Mouse (Mus musculus) CD4-positive, CD25-positive, alpha-beta regulatory T cell, adult 2 months (primary cell): Measurements from ENCODE around the gene Hist2h2aa2.

ENCODE experiments used
- DNase-seq: peaks from one replicate; pipeline ENCODE4 v3.0.0-alpha.2; 2012; ENCODE audit warnings: low read depth, low spot score

The Hist2h2aa2 gene

DNA sequence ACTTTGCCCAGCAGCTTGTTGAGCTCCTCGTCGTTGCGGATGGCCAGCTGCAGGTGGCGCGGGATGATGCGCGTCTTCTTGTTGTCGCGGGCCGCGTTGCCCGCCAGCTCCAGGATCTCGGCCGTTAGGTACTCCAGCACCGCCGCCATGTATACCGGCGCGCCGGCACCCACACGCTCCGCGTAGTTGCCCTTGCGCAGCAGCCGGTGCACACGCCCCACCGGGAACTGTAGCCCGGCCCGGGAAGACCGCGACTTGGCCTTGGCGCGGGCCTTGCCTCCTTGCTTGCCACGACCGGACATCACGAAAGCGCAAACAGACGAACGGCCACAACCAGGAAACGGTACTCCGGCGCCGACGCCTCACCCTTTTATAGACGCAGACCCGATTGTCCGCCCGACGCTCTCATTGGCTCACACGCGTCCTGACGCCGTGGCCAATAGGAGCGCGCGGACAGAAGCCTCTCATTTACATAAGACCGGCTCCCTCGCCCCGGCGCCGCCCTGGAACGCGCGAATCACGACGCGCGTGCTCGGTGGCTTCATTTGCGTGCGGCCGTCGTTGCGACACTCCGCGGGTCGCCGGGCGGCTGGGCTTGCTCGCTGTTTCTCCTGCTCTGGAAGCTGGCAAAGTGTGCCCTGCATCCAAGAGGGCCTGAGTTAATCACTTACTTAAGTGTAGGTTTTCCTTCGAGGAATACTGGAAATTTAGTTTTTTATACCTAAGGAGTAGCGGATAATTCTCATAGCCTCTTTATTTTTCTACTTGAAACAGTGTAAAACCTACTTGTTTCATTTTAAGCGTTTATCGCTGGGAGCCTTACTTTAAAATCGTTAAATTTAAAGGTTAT lies at the start of gene Hist2h2aa2:
Gene Hist2h2aa2 (minus strand): TSS at position 328 of the 850 bp plus-strand sequence.
- DNase-seq: peak; percentile 71

DNA sequence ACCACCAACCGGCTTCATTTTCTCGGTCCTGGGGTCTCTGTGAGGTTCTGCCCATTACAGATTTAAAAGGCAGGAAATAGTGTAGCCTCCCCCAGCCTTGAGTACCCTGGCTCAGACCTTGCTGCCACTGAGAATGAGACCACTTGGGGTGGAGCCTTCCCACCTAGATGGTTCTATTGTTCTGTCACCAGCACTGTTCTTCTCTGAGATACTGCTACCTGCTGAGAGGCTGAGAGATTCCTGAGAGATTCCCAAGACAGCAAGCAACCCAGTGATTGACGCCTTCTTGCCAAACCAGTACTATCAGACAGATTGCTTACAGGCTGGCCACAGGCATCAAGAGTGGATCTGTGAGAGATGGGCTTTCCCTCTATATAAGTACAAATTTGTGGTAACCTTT lies 49.1 kb upstream of the Hist2h2aa2 start:
- DNase-seq: no peak

DNA sequence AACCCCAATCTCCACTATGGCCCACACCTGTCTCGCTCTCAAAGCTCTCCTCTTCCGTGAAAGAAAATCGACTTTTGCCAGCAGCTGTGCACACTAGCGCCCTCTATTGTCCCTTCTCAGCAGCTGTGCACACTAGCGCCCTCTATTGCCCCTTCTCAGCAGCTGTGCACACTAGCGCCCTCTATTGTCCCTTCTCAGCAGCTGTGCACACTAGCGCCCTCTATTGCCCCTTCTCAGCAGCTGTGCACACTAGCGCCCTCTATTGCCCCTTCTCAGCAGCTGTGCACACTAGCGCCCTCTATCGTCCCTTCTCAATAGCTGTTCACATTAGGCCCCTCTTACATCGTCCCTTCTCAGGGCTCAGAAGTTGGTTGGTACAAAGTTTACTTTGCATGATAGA lies 47.3 kb upstream of the Hist2h2aa2 start:
- peak; percentile 34 for DNase-seq

DNA sequence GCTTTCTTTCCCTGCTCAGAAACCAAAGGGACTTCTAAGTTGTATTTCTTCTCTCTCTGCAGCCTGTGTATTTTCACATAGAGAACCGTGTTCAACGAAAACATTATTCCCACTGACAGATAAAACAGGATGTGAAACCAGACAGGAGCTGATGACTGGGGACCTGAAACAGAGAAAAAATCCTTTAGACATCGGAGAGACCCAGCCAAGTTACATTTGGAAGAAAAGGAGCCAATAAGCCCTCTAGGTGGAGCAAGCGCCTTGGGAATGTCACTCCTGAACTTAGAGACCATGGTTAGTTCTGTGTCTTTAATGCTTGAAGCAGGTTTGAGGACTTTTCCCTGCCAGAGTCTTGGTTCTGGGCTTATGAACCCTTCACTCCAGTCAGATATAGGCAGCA lies 44.4 kb upstream of the Hist2h2aa2 start:
- no peak for DNase-seq

DNA sequence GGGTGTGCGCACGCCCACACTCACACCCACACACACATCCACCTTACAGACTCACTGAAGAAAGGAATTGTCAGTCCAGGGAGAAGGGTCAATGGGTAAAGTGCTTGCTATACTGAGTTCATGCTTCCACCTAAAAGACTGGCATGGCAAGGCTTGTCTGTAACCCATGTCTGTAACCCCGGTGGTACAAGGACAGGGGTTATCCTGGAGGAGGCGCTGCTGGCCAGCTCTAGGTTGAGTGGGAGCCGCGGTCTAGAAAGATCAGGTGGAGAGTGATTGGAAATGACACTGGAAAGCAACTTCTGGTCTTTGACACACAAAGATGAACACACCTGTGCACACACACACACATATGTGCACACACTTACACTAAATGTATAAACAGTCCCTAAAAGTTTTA lies 40.6 kb upstream of the Hist2h2aa2 start:
- DNase-seq: no peak

GRCm38 (mm10) chr3:96277800-96278624 lies 37.9 kb upstream of the Hist2h2aa2 start:
- DNase-seq: peak; percentile 97

GRCm38 (mm10) chr3:96277428-96277799 lies 37.3 kb upstream of the Hist2h2aa2 start:
- DNase-seq: peak; percentile 80

- DNase-seq: peak; percentile 79
Observed at GRCm38 (mm10) chr3:96273591-96274465, 33.8 kb upstream of the Hist2h2aa2 start.

GRCm38 (mm10) chr3:96269511-96270474 lies 29.7 kb upstream of the Hist2h2aa2 start, which contains the start of gene Hist2h2bb:
TSS of gene Hist2h2bb (plus strand) at chr3:96269752.
- DNase-seq: peak; percentile 95

DNA sequence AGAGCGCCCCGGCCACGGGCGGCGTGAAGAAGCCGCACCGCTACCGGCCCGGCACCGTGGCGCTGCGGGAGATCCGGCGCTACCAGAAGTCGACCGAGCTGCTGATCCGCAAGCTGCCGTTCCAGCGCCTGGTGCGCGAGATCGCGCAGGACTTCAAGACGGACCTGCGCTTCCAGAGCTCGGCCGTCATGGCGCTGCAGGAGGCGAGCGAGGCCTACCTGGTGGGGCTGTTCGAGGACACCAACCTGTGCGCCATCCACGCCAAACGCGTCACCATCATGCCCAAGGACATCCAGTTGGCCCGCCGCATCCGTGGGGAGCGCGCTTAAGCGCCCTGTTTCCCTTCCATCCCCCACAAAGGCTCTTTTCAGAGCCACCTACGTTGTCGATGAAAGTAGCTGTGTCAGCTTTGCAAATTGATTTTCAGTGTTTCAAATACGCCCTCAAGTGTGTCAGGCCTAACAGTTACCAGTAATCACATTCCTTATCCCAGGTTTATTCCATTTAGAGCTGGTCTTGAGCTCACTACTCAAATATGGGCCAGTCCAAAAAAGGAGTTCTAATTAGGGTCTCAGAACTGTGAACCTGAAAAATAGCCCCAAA lies 28.8 kb upstream of the Hist2h2aa2 start:
- DNase-seq: peak; percentile 66

DNA sequence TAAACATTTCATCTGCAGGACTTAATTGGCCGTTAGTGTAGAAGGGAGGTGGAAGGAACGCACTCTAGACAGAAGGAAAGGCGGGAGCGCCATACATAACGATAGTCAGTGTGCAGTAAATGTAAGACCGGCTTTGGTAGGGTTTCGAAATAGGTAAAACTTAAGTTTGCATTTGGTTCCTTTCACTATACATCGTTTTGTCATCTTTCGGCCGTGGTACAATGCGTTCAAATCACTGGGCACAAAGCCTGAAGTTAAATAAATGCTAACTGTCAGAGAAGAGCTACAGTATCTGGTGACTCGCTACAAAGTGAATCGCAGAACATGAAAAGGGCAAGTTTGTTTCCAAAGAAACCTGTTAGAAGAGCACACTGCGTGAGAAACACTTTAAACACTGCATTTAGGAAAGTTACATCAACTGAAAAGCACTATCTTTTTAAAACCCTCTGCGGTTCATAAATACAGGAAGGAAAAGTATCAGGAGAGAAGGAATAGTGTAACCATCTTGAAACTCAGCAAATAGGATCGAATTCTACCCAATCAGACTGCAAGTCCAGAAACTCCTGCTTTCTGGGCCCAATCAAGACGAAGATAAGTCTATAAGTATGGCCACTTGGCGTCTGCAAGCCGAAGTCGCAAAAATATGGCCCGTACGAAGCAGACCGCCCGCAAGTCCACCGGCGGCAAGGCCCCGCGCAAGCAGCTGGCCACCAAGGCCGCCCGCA lies 28.1 kb upstream of the Hist2h2aa2 start, which contains the start of gene Hist2h3b:
Gene Hist2h3b (plus strand): TSS at position 604 of the 725 bp plus-strand sequence.
- peak; percentile 78 for DNase-seq

DNA sequence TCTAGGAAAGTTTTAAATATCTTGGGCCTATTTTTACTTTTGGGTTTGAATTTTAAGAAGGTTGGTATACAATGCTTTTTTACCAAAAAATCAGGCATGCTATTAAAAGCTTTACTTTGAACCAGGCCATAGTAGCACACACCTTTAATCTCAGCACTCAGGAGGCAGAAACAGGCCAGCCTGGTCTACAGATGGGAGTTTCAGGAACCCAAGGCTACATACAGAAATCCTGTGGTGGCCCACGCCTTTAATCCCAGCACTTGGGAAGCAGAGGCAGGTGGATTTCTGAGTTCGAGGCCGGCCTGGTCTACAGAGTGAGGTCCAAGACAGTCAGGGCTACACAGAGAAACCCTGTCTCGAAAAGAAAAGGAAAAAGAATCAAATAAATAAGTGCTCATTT lies 27.5 kb upstream of the Hist2h2aa2 start:
- DNase-seq: no peak

DNA sequence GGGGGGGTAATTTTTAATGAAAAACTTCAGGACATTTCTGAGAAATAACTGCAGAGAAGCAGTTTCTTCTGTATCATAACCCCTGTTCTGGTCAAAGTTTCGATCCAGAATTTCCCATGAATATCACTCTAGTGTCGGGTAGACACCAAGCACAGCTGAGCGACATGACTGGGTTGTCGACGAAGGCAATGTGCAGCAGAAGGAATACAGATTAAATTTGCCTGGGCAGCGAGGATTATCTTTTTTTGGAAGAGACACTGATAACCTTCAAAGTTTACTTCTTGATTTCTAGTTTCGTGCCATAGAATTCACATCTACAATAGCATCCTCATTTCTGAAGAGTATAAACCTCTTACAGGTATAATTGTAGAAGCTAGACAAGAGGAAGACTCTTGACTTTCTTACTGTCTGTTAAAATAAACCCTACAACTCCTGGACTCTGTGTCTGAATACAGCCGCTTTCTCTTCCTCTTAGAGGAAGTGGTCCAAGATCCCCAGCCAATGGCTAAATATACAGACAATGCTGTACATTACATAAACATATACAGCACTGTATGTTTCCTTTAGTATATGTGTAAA lies 26.1 kb upstream of the Hist2h2aa2 start:
- DNase-seq: no peak

DNA sequence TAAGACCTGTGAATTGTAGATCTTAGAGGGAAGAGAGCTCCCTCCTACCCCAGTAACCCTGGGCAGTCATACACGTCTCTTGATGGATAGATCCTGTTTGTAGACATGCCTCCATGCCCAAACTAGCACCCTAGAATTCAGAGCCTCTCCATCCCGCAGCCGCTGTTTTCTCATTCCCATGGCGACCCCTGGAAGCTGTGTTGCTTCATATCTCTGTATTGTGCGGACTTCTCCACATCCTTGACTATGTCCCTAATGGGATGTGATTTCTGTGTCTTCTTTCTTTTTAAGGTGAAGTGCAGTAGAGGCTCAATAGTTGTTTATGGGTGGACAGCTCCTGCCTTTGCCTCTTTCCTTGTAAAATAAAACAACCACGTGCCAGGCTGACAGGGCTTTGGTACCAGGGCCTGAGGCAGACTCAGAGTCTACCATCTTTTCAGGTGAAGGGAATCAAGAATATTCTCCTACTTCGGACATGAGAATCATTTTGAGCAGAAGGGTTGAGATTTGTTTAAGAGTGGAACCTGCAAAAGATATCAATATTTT lies 24.4 kb upstream of the Hist2h2aa2 start:
- DNase-seq: no peak

DNA sequence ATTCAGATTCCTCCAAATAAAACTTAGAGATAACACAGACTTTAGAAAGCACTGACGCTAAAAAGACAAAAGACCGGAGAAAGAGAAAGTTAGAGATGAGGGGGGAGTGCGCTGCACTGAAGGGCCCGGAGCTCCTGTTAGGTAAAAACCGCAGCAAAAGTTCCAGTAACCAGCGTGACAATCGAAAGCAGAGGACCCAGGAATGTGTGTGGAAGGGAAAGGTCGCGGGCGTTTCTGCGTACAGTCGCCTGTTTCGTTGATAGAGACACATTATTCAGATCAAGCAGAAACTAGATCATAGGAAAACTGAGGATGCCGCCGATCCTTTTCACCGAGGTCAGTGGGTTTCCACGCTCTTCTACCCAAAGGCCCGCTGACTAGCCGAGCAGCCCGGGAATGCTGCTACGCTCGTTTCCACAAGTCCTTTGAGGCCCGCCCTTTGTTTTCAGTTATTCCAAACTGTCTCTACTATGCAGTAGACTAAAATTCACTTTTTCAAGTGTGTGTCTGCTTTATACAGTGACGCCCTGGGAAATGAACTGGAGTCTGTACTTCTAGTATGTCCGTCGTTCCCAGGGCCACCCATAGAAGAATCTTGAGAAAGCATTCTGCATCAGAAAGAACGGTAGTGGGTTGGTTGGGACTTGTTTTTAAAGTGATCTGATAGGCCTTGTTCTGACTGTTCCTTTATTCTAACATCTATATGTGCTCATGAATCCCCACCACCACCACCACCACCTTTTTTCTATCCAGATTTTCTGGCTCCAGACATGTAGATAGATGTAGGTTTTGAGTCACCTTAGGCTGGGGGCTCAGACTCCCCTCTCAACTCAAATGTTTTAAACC lies 23.7 kb upstream of the Hist2h2aa2 start:
- peak; percentile 71 for DNase-seq

GRCm38 (mm10) chr3:96262979-96263550 lies 23.0 kb upstream of the Hist2h2aa2 start, which contains the start of gene Hist2h4:
TSS of gene Hist2h4 (minus strand) at chr3:96263311.
- DNase-seq: peak; percentile 93

- peak; percentile 84 for DNase-seq
Observed at GRCm38 (mm10) chr3:96262216-96262875, 22.3 kb upstream of the Hist2h2aa2 start.
